Mouse (Mus musculus): ENCODE data around the gene Ceacam13.

The Ceacam13 gene

GRCm38 (mm10) chr7:18009589-18009988 is at the start of gene Ceacam13:
Gene Ceacam13 (plus strand): TSS chr7:18009889.
- 75% methylated on average over 4 of the region's 4 CpGs for WGBS

DNA sequence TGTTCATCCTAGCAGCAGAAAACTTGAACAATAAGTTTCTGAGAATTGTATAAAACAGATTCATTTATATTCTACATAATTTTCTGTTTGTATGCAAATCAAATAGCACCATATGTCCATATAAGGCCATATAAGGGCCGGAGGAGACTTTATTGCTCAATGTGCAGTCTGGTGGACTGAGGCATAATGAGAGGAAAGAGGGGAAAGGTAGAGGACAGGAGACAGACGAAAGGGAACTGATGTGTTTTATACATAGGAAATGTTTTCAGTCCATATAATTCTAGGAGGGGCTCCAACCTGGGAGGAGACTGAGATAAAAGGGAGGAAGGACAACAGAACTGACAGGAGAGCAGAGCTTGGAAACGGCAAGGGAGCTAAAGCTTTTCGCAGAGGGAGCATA is 37.9 kb upstream of the Ceacam13 start, which contains the start of gene Ceacam11:
Ceacam11 (plus strand) TSS at position 301 of the 400 bp plus-strand sequence.
- 76% methylated on average over 4 of the region's 4 CpGs for WGBS

- 98% methylated on average over 1 of the region's 1 CpGs for WGBS
Observed at GRCm38 (mm10) chr7:18001131-18001530, 8.6 kb upstream of the Ceacam13 start.

DNA sequence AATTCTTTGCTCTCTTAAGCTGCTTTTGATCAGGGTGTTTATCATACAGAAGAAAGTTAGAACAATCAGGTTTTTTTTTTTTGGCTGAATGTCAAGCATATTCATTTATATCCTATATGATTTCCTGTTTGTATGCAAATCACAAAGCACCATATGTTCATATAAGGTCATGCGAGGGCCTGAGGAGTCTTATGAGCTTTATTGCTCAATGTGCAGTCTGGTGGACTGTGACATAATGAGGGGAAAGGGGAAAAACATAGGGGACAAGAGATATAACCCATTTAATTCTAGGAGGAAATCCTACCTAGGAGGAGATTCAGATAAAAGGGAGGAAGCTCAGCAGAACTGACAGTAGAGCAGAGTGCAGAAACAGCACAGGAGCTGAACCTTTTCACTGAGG is 55.9 kb downstream of the Ceacam13 start, which contains the start of gene Ceacam12:
Ceacam12 (plus strand) TSS at position 301 of the 400 bp plus-strand sequence.
- 70% methylated on average over 1 of the region's 1 CpGs for WGBS

Data from cerebral cortex, adult 2 months (tissue).